Mouse (Mus musculus) liver, embryonic 16.5 days (tissue): ENCODE measurements around the gene Uba2. TPM values are rescaled to one million over a fixed set of nuclear protein-coding genes. Genes with fewer than 3 reads are reported as not detected.

Experiments
- ATAC-seq: fragments of 200-750 bp; cut with Nextera tagmentation; 2 replicates; pipeline ENCODE4 v1.8.0; 2017; ENCODE audit warnings: low read depth, mild to moderate bottlenecking, moderate number of reproducible peaks, moderate library complexity
- H3K27ac ChIP-seq: fragments of 300-500 bp; sonication (generic); 2 replicates; pipeline ENCODE4 v1.5.1; 2014; ENCODE audit warnings: mild to moderate bottlenecking, low read length
- H3K27me3 ChIP-seq: fragments of 300-500 bp; sonication (generic); 2 replicates; pipeline ENCODE4 v1.6.1; 2014; ENCODE audit warnings: low read depth, low read length, mixed read lengths; ENCODE audit not compliant: control insufficient read depth, insufficient read depth
- H3K36me3 ChIP-seq: fragments of 300-500 bp; sonication (generic); 2 replicates; pipeline ENCODE4 v1.6.1; 2014; ENCODE audit warnings: mild to moderate bottlenecking; ENCODE audit not compliant: control insufficient read depth, insufficient read depth
- H3K4me1 ChIP-seq: fragments of 300-500 bp; sonication (generic); 2 replicates; pipeline ENCODE4 v1.6.1; 2014; ENCODE audit warnings: low read depth, low read length, mixed read lengths; ENCODE audit not compliant: control insufficient read depth
- H3K4me2 ChIP-seq: fragments of 300-500 bp; sonication (generic); 2 replicates; pipeline ENCODE4 v1.6.1; 2014; ENCODE audit warnings: low read depth, low read length, mixed read lengths
- H3K4me3 ChIP-seq: fragments of 300-500 bp; sonication (generic); 2 replicates; pipeline ENCODE4 v1.5.1; 2014; ENCODE audit warnings: low read depth, mild to moderate bottlenecking, low read length
- H3K9ac ChIP-seq: fragments of 300-500 bp; sonication (generic); 2 replicates; pipeline ENCODE4 v1.6.1; 2014; ENCODE audit warnings: low read depth, low read length
- H3K9me3 ChIP-seq: fragments of 300-500 bp; sonication (generic); replicated peaks from 2 replicates; pipeline ENCODE4 v1.6.1; 2016; ENCODE audit warnings: low read length; ENCODE audit not compliant: control insufficient read depth
- WGBS: fragments of 180-500 bp; shearing (Covaris S2); extraction: QIAGEN DNeasy Blood & Tissue Kit; methylation state at CpG from one replicate; pipeline ENCODE4 v1.1.7; 2014; ENCODE audit not compliant: insufficient replicate concordance; 5-methylcytosine and 5-hydroxymethylcytosine counted together
- polyA plus RNA-seq: library from polyadenylated mRNA; unstranded; fragments of >200 nt; fragmentation: Nextera tagmentation; extraction: Ambion mirVana; gene quantifications from 2 replicates; pipeline ENCODE4 v1.2.1, GENCODE M21; 2015

Gene Uba2
- polyA plus RNA-seq, 1 experiment from 2014 or later = 69.6 TPM

GRCm38 (mm10) chr7:34172251-34172650 is 2.9 kb upstream of the Uba2 start:
- no peak for ATAC-seq
- no peaks in the 10 kb centered on the region for H3K36me3 ChIP-seq
- H3K4me1 ChIP-seq = peaks cover 6% of the 10 kb centered on the region
- no peaks in the 10 kb centered on the region for H3K9me3 ChIP-seq
- H3K9ac ChIP-seq = no peak overlapping the region
- H3K4me3 ChIP-seq = no peak overlapping the region
- H3K27me3 ChIP-seq = no peaks in the 10 kb centered on the region
- H3K27ac ChIP-seq = no peak overlapping the region
- WGBS = 75% methylated on average over 1 of the region's 1 CpGs
- H3K4me2 ChIP-seq = no peak overlapping the region

GRCm38 (mm10) chr7:34168470-34169251 is 738 bp downstream of the Uba2 start:
- H3K9me3 ChIP-seq = no peaks in the 10 kb centered on the region
- WGBS = 10% methylated on average over 30 of the region's 30 CpGs
- peak overlapping the region; percentile 99 for H3K4me3 ChIP-seq
- H3K4me2 ChIP-seq = peak overlapping the region; percentile 89
- H3K4me1 ChIP-seq = peaks cover 14% of the 10 kb centered on the region
- peak; percentile 97 for ATAC-seq
- H3K9ac ChIP-seq = peak overlapping the region; percentile 98
- peaks cover 15% of the 10 kb centered on the region for H3K36me3 ChIP-seq
- H3K27ac ChIP-seq = peak overlapping the region; percentile 85
- no peaks in the 10 kb centered on the region for H3K27me3 ChIP-seq

- H3K27ac ChIP-seq = peak overlapping the region; percentile 85
- peaks cover 22% of the 10 kb centered on the region for H3K36me3 ChIP-seq
- H3K4me3 ChIP-seq = peak overlapping the region; percentile 99
- H3K9ac ChIP-seq = peak overlapping the region; percentile 98
- ATAC-seq = peak; percentile 75
- H3K9me3 ChIP-seq = no peaks in the 10 kb centered on the region
- H3K4me2 ChIP-seq = peak overlapping the region; percentile 89
- H3K27me3 ChIP-seq = no peaks in the 10 kb centered on the region
- H3K4me1 ChIP-seq = peaks cover 14% of the 10 kb centered on the region
- under 1% methylated on average over 54 of the region's 54 CpGs for WGBS
Measured at GRCm38 (mm10) chr7:34167766-34168469, 1.5 kb downstream of the Uba2 start.

GRCm38 (mm10) chr7:34166850-34167249 is 2.5 kb downstream of the Uba2 start:
- H3K27me3 ChIP-seq = no peaks in the 10 kb centered on the region
- no peak overlapping the region for H3K27ac ChIP-seq
- H3K4me1 ChIP-seq = peaks cover 14% of the 10 kb centered on the region
- H3K4me3 ChIP-seq = peak overlapping the region; percentile 2; the same call in 1 of the 2 replicates
- peak overlapping the region; percentile 36 for H3K4me2 ChIP-seq
- no peak overlapping the region for H3K9ac ChIP-seq
- peaks cover 33% of the 10 kb centered on the region for H3K36me3 ChIP-seq
- H3K9me3 ChIP-seq = no peaks in the 10 kb centered on the region
- no peak for ATAC-seq
- WGBS = 41% methylated on average over 4 of the region's 4 CpGs

- 0 out of 2 replicates have a peak overlapping the region, but pooled peaks have one; percentile 36 for H3K4me2 ChIP-seq
- no peak overlapping the region for H3K4me3 ChIP-seq
- H3K36me3 ChIP-seq = peaks cover 42% of the 10 kb centered on the region
- ATAC-seq = no peak
- no peaks in the 10 kb centered on the region for H3K9me3 ChIP-seq
- WGBS = 64% methylated on average over 3 of the region's 3 CpGs
- H3K27ac ChIP-seq = no peak overlapping the region
- no peak overlapping the region for H3K9ac ChIP-seq
- H3K4me1 ChIP-seq = peaks cover 14% of the 10 kb centered on the region
- no peaks in the 10 kb centered on the region for H3K27me3 ChIP-seq
Measured at GRCm38 (mm10) chr7:34165999-34166398, 3.4 kb downstream of the Uba2 start.

GRCm38 (mm10) chr7:34164671-34165070 is 4.7 kb downstream of the Uba2 start:
- Histone ChIP-seq H3K36me3 (peaks cover 54% of the 10 kb centered on the region), H3K4me2 (no peak overlapping the region), H3K4me1 (peaks cover 14% of the 10 kb centered on the region), H3K9ac (no peak overlapping the region), H3K27ac (no peak overlapping the region), H3K27me3 (no peaks in the 10 kb centered on the region), H3K9me3 (no peaks in the 10 kb centered on the region), H3K4me3 (no peak overlapping the region)
- no peak for ATAC-seq
- WGBS = 87% methylated on average over 7 of the region's 7 CpGs

GRCm38 (mm10) chr7:34159167-34159566 is 10.2 kb downstream of the Uba2 start:
- Histone ChIP-seq H3K27ac (no peak overlapping the region), H3K27me3 (no peaks in the 10 kb centered on the region), H3K4me3 (no peak overlapping the region), H3K9ac (no peak overlapping the region), H3K4me1 (no peaks in the 10 kb centered on the region), H3K4me2 (no peak overlapping the region), H3K9me3 (no peaks in the 10 kb centered on the region), H3K36me3 (peaks cover 84% of the 10 kb centered on the region)
- WGBS = 80% methylated on average over 3 of the region's 3 CpGs
- no peak for ATAC-seq

GRCm38 (mm10) chr7:34157994-34158393 is 11.4 kb downstream of the Uba2 start:
- H3K9me3 ChIP-seq = no peaks in the 10 kb centered on the region
- H3K36me3 ChIP-seq = peaks cover 84% of the 10 kb centered on the region
- no peak overlapping the region for H3K27ac ChIP-seq
- no peaks in the 10 kb centered on the region for H3K27me3 ChIP-seq
- H3K4me1 ChIP-seq = no peaks in the 10 kb centered on the region
- H3K4me2 ChIP-seq = no peak overlapping the region
- no peak for ATAC-seq
- 87% methylated on average over 3 of the region's 3 CpGs for WGBS
- no peak overlapping the region for H3K4me3 ChIP-seq
- H3K9ac ChIP-seq = no peak overlapping the region

- Histone ChIP-seq H3K4me1 (peaks cover 11% of the 10 kb centered on the region), H3K27ac (0 out of 2 replicates have a peak overlapping the region, but pooled peaks have one; percentile 12), H3K36me3 (peaks cover 75% of the 10 kb centered on the region), H3K9me3 (no peaks in the 10 kb centered on the region; the same call in 1 of the 2 replicates), H3K9ac (no peak overlapping the region), H3K27me3 (no peaks in the 10 kb centered on the region), H3K4me2 (peak overlapping the region; percentile 14; the same call in 1 of the 2 replicates), H3K4me3 (no peak overlapping the region)
- WGBS = 32% methylated on average over 4 of the region's 4 CpGs
- ATAC-seq = peak; percentile 82
Measured at GRCm38 (mm10) chr7:34147193-34147592, 22.2 kb downstream of the Uba2 start.
